Mouse (Mus musculus) R1 (cell line): ENCODE measurements around the gene Ralgps2.

Experiments used
- DNase-seq: peaks from one replicate; pipeline ENCODE4 v3.0.0-alpha.2; 2018; ENCODE audit warnings: low read depth, low spot score

Gene Ralgps2

GRCm38 (mm10) chr1:156955926-156956760 lies 16.7 kb upstream of the Ralgps2 start:
- DNase-seq, result peak; percentile 91

DNA sequence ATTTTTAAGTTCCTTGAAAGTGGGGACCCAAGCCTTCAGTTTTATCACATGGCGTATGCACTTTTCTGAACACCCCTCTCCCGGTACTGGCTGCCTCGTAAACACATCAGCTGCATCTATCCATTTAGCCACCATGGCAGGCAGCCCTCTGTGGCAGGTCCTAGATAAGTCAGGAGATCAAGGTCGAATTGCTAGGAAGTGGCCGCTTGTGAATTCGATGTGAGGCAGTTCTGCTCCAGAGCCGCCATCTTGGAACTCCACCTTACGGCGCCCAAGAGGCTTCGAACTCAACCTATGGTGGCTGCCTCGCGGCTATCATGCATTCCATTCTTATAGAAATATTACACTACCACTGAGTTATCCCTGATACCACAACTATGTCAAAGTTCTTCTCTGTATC lies 14.8 kb upstream of the Ralgps2 start:
- peak; percentile 27 for DNase-seq

DNA sequence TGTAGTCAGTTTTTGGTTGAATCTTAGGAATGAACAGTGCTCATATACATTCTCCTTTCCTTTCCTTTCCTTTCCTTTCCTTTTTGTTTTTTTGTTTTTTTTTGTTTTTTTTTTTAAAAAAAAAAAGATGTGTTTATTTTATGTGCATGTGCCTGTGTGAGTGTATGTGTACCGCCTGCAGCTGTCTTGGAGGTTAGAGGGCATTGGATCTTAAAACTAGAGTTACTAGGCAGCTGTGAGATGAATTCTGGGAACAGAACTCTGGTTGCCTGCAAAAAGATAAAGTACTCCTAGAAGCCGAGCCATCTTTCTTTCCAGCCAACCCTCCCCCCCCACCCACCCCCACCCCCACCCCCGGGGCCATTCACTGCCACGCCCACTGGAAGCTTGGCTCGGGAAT lies 10.9 kb upstream of the Ralgps2 start:
- DNase-seq, result no peak

- no peak for DNase-seq
Measured at GRCm38 (mm10) chr1:156940584-156940983, 1.2 kb upstream of the Ralgps2 start.

GRCm38 (mm10) chr1:156940142-156940522 lies 706 bp upstream of the Ralgps2 start:
- DNase-seq, result no peak

DNA sequence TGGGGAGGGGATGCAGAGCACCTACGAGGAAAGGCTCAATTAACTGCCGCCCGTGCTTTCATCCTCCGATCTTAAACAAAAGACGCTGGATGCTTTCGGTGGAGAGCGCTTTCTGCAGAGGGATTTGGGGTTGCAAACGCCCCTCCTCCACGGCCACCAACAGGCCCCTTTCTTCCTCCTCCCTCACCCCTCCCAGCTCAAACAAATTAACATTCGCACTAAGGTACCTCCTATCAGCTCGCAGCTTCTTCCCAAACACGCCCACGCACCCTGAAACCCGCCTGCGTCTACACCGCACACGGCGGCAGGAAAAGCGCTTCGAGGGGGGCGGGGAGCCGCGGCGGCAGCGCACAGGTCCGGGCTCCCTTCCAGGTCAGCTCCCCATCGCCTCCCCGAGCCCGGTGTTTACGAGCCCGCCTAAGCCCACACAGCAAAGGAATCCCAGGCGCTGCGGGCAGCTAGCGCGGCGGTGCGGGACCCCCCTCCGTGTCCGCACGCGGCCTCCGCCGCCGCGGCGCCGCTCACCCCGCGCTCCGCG lies 652 bp downstream of the Ralgps2 start:
- peak; percentile 97 for DNase-seq

- peak; percentile 85 for DNase-seq
Measured at GRCm38 (mm10) chr1:156937436-156937835, 2.0 kb downstream of the Ralgps2 start.

- DNase-seq, result no peak
Measured at GRCm38 (mm10) chr1:156933712-156934111, 5.7 kb downstream of the Ralgps2 start.

GRCm38 (mm10) chr1:156932036-156932774 lies 7.2 kb downstream of the Ralgps2 start:
- no peak for DNase-seq

- no peak for DNase-seq
Measured at GRCm38 (mm10) chr1:156931106-156931870, 8.1 kb downstream of the Ralgps2 start.

GRCm38 (mm10) chr1:156930263-156930662 lies 9.2 kb downstream of the Ralgps2 start:
- DNase-seq, result no peak

DNA sequence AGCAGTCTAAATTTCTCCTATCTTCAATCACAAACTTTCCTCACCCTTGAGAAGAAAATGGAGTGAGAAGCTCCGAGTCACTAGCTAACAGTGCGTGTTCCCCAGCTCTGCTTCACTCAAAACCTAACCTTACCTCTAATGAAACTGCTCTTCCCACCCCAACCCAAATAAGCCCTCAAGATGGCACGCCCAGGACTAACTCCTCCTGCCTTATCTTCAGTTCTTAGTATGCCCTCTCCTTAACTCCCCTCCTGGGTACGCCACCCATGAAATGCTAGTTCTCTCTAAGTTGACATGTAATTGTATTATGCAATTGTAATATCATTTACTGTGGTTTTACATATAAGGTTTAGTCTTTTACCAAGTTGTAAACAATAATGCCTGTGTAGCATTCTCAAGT lies 11.2 kb downstream of the Ralgps2 start:
- DNase-seq, result no peak

- no peak for DNase-seq
Measured at GRCm38 (mm10) chr1:156923511-156923910, 15.9 kb downstream of the Ralgps2 start.

GRCm38 (mm10) chr1:156922921-156923320 lies 16.5 kb downstream of the Ralgps2 start:
- no peak for DNase-seq

DNA sequence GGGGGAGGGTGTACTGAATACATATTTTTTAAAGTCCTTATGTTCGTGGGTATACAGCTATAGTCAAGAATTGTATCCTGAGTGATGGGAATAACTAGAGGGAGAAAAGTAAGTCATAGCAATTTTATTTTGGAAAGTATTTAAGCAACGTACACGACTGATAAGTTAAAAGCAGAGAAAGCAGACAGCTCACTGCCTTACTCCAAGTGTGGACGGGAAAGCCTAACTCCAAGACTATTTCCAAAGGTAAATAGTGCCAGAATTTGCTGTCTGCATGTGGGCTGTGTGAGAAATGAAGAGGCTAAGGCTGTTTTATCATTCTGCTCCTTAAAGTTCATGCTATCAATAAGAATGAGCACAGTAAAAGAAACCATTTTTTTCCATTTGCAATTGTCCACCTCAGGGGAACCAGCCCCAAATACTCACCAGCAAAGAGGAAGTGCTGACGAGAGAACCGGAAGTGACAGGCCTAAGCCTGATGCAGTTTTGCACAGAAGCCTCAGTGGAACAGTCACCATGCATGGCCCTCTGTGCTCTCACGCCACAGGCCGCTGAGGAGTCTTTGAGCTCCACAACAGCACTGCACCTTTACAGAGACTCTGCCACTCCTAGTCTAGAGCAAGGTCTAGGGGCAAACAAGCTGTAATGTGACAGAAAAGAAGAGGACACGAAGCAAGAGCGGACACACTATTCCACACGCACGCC lies 18.0 kb downstream of the Ralgps2 start:
- peak; percentile 46 for DNase-seq

DNA sequence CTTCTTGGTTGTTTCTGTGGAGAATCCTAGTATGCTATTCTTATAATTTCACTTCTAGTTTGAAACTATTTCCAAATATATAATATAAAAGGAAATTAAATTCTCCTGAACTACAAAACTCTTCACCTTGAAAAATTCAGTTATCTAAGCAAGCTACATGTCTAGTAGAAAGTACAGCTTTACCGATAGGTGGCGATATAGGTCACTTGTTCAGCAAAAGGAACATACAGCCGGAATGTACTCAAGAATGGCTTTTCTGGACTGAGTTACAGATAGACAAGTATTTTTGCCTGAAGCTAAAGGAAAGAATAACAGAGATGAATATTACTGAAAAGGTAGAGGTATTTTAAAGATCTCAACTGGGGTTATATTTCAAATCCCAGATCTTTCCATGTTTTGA lies 22.0 kb downstream of the Ralgps2 start:
- DNase-seq, result peak; percentile 69

DNA sequence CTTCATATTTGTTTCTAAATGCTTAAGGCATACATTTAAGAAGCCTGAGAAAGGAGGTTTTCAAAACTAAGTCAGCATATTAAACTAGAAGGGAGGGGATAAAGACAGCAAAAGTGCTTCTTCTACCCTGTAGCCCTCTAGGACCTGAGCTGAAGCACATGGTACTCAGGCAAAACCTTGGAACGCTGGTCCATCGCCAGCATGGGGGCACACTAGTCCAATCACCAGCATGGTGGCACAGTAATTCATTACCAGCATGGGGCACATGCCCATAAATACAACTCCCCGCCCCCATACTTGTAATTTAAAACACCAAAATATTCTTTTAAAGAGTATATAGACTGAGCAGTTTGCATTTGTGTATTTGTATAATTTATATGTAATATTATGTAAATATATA lies 23.1 kb downstream of the Ralgps2 start:
- no peak for DNase-seq

DNA sequence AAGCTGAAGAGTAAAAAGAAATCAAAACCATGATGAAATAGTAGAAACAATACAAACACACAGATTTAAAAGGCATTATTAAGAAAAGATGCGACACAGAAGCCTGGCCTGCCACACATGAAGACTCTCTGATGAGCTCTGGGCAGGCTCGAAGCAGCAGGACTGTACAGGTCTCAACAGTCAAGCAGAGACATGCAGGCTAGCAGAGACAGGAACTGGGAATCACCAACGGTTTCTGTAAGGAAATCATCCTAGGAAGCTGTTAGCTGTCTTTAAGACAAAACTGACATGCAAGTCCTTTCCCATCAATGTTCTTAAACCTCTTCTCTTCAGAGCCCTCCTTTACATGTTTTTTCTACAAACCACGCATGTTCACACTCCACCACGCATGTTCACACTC lies 24.5 kb downstream of the Ralgps2 start:
- DNase-seq, result no peak

GRCm38 (mm10) chr1:156913190-156913589 lies 26.2 kb downstream of the Ralgps2 start:
- no peak for DNase-seq

- DNase-seq, result no peak
Measured at GRCm38 (mm10) chr1:156910948-156911347, 28.5 kb downstream of the Ralgps2 start.

- DNase-seq, result no peak
Measured at GRCm38 (mm10) chr1:156909866-156910265, 29.6 kb downstream of the Ralgps2 start.
